Mouse (Mus musculus) ES-Bruce4 (cell line): ENCODE data around the gene Vangl1.

Experiments used
- CTCF ChIP-seq: IDR thresholded peaks from one replicate; pipeline ENCODE4 v1.8.1; 2011; ENCODE audit warnings: low read depth, low read length
- EP300 ChIP-seq: IDR thresholded peaks from 2 replicates; pipeline ENCODE4 v1.6.1; 2011; ENCODE audit warnings: low read depth, low read length; ENCODE audit not compliant: insufficient read depth
- POLR2A ChIP-seq: IDR thresholded peaks from one replicate; pipeline ENCODE4 v1.8.1; 2011; ENCODE audit warnings: low read length; ENCODE audit not compliant: insufficient read depth

DNA sequence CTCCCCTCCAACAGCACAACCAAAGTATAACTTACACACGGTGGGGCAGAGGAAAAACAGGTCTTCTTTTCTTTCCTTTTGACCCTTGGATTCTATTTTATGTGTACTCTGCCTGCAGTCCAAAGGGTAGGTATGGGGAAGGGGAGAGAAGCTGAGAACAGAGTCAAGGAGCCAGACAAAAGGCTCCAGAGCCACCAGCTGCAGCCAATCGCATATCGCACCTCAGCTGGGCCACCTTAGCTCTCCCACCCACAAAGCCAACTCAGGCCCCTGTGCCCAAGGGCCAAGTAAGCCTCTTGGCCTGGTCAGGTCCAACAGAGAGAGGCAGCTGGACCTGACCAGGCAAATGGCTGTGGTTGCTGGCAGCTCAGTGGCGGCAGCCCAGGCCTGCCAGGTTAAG lies 52.0 kb downstream of the Vangl1 start:
- TF ChIP-seq POLR2A (no peak), CTCF (no peak), EP300 (no peak)
